23 mouse cellular contexts compared by ENCODE assay signal in the genomic region with DNA sequence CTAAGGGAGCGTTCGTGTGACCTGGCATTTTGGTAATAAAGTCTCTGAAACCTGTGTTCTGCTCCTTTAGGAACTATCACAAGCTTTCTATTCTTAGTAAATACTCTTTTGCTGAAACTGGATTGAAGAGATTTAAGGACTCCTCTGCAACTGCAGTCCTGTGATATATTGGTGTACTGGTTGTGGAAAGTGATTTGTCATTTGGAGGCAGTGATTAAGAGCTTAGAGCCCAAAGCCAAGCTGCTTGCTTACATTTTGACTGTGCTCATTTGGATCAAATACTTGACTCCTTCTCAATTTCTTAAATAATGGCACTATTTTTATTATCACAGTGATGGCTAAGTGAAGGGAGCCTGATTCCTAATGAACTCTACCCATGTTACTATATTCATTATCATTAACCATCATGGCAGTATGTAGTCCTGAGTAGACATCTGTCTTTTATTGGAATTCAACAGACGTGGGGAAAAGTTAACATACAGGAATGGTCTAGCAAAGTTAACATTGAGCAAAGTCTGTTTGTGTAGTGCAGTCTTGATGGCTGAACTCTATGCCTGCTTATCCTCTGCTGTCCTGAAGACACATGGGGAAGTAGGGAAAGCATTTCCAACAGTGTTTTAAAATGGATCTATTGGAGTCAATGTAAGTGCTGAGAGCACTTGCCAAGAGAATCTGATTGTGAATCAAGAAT. TPM values are rescaled to one million over a fixed set of nuclear protein-coding genes. Genes with fewer than 3 reads are reported as not detected.
A peak's percentile ranks its signal among the peaks of the same experiment; 100 is the strongest.
DNase-seq lines count a peak whose midpoint lies in the region; ATAC-seq and TF ChIP-seq lines count a peak whose summit lies in the region.
"Had no signal": no experiment of that assay in that cellular context is flagged by ENCODE, and none has a peak within 500 bp of the region (broad histone marks: within the 10 kb centered on the region; RNA-seq: fewer than 3 reads in every experiment).

No protein-coding gene starts in this region.

- TF ChIP-seq CTCF in stomach, postnatal 0 days (IDR thresholded peaks at IDR 0.05; ENCODE audit: low read depth): no peak

- H3K4me2 ChIP-seq in stomach, embryonic 14.5 days (replicated peaks; ENCODE audit: low read depth, low read length): no peak overlapping the region
- no peak overlapping the region for H3K4me2 ChIP-seq in stomach, postnatal 0 days (replicated peaks; ENCODE audit: low read depth)
- H3K4me2 ChIP-seq: forebrain, embryonic 13.5 days; heart, embryonic 13.5 days; hindbrain, embryonic 14.5 days had no signal

- H3K36me3 ChIP-seq in stomach, embryonic 14.5 days (ENCODE audit: control insufficient read depth, insufficient read depth, low read length): no peaks in the 10 kb centered on the region
- H3K36me3 ChIP-seq in stomach, postnatal 0 days (ENCODE audit: control insufficient read depth, insufficient read depth, low read length): no peaks in the 10 kb centered on the region
- H3K36me3 ChIP-seq: forebrain, embryonic 10.5 days; heart, embryonic 10.5 days; heart, embryonic 13.5 days had no signal

- H3K4me3 ChIP-seq in stomach, embryonic 14.5 days (ENCODE audit: low read depth, low read length): no peak overlapping the region
- H3K4me3 ChIP-seq in stomach, postnatal 0 days (ENCODE audit: low read depth, low read length): no peak overlapping the region
- H3K4me3 ChIP-seq: forebrain, embryonic 10.5 days; forebrain, embryonic 13.5 days; heart, adult 2 months; heart, embryonic 10.5 days; heart, embryonic 13.5 days had no signal

- DNase-seq in retina, adult 2 months (ENCODE audit: low read depth, low spot score): peak; percentile 2
- DNase-seq in retina, embryonic 14.5 days (ENCODE audit: low spot score): no peak
- no peak for DNase-seq in stomach, postnatal 0 days (ENCODE audit: low spot score)
- DNase-seq in spleen, adult 18-20 months: no peak
- no peak for DNase-seq in adrenal gland, adult (ENCODE audit: inconsistent age in 2 of 2, low spot score in 1 of 2)
- DNase-seq: adrenal gland, adult 8-10 months; adrenal gland, postnatal 25 days; cerebellum, adult 18-20 months; cerebellum, adult 9-10 months; cerebellum, postnatal 14 days; gastrocnemius, postnatal 10 days; gastrocnemius, postnatal 36 days; heart, adult 2 months; heart, postnatal 14 days; heart, postnatal 4 days had no signal

- 57% methylated on average over 3 of the region's 3 CpGs for WGBS in stomach, embryonic 14.5 days
- WGBS in stomach, postnatal 0 days: 57% methylated on average over 3 of the region's 3 CpGs

- H3K9ac ChIP-seq in stomach, embryonic 14.5 days (replicated peaks; ENCODE audit: low read depth, low read length): no peak overlapping the region
- no peak overlapping the region for H3K9ac ChIP-seq in stomach, postnatal 0 days (ENCODE audit: low read length)
- H3K9ac ChIP-seq: forebrain, embryonic 13.5 days; heart, embryonic 13.5 days; hindbrain, embryonic 14.5 days had no signal

- H3K27me3 ChIP-seq in stomach, embryonic 14.5 days (ENCODE audit: control insufficient read depth, insufficient read depth, low read length): no peaks in the 10 kb centered on the region
- H3K27me3 ChIP-seq in stomach, postnatal 0 days (ENCODE audit: control insufficient read depth, insufficient read depth, low read length): no peaks in the 10 kb centered on the region
- H3K27me3 ChIP-seq: forebrain, embryonic 13.5 days; heart, embryonic 13.5 days had no signal

- no peak for TF ChIP-seq EP300 in stomach, postnatal 0 days (optimal IDR thresholded peaks at IDR 0.05)

- peak; percentile 65; the same call in 1 of the 2 replicates for ATAC-seq in stomach, embryonic 14.5 days (ENCODE audit: insufficient number of reproducible peaks, insufficient read depth, low FRiP score, low read depth)
- peak; percentile 26; the same call in 1 of the 2 replicates for ATAC-seq in stomach, postnatal 0 days (ENCODE audit: low FRiP score, low TSS enrichment)
- ATAC-seq: CD4-positive, CD25-positive, alpha-beta regulatory T cell, adult 4 months; forebrain, embryonic 13.5 days; forebrain, embryonic 16.5 days had no signal

- H3K9me3 ChIP-seq in stomach, embryonic 14.5 days (ENCODE audit: control insufficient read depth, low read depth, low read length): no peaks in the 10 kb centered on the region
- H3K9me3 ChIP-seq in stomach, postnatal 0 days (ENCODE audit: control insufficient read depth, low read length): no peaks in the 10 kb centered on the region
- H3K9me3 ChIP-seq: forebrain, embryonic 10.5 days; forebrain, embryonic 13.5 days; heart, embryonic 10.5 days; heart, embryonic 13.5 days had no signal

- peak overlapping the region; percentile 75 for H3K27ac ChIP-seq in stomach, embryonic 14.5 days (ENCODE audit: low read length)
- peak overlapping the region; percentile 3; the same call in 1 of the 2 replicates for H3K27ac ChIP-seq in stomach, postnatal 0 days (replicated peaks)
- H3K27ac ChIP-seq: forebrain, embryonic 10.5 days; forebrain, embryonic 13.5 days; heart, adult 2 months; heart, embryonic 10.5 days; heart, embryonic 13.5 days; hindbrain, embryonic 14.5 days had no signal

- 0 out of 2 replicates have a peak, but pooled peaks cover 5% of the 10 kb centered on the region for H3K4me1 ChIP-seq in stomach, embryonic 14.5 days (ENCODE audit: control insufficient read depth, insufficient read depth, low read length)
- H3K4me1 ChIP-seq in stomach, postnatal 0 days (replicated peaks; ENCODE audit: control insufficient read depth, insufficient read depth): no peaks in the 10 kb centered on the region
- H3K4me1 ChIP-seq: forebrain, embryonic 10.5 days; forebrain, embryonic 13.5 days had no signal

RNA-seq across cellular contexts. Expression of gene BC052040, which starts 32.5 kb away (rescaled TPM):
- 11.3 and 13.5 TPM in 2 replicates for polyA plus RNA-seq in stomach, embryonic 14.5 days (2014; fragmentation: Nextera tagmentation; extraction: Ambion mirVana)
- polyA plus RNA-seq in stomach, postnatal 0 days (2015; fragmentation: Nextera tagmentation; extraction: Ambion mirVana): 3.8 and 4.4 TPM in 2 replicates
